Mouse (Mus musculus) spleen, adult 18-20 months (tissue): ENCODE measurements around the gene Akr1c18.

Experiments used
- DNase-seq, 2 experiments: peaks; one replicate each; pipeline ENCODE4 v3.0.0; 2022; ENCODE audit warnings: mixed read lengths in 2 of 2

Gene Akr1c18

DNA sequence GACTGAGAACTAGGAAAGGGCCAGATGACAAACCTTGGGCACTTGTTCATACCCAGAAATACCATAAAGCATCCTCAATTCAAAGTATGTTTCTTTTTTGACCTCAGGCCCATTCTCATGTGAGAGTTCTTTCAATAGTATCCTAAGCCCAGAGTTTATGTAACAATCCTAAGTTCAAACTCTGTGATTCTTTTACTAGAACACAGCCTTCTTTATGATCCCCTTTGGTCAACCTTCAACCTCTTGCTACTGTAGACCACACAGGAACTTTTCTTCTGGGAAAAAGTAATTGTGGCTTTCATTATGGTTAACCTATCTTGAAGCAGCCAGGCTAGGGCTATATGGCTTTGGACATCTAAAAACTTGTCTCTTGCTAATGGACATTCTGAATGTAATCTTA lies 48.8 kb downstream of the Akr1c18 start:
- DNase-seq = no peak
